Mouse (Mus musculus): ENCODE measurements around the gene Lrrfip2.

The Lrrfip2 gene

GRCm38 (mm10) chr9:111118252-111118890 lies 979 bp downstream of the Lrrfip2 start:
- peak; percentile 61 for DNase-seq

- peak; percentile 75 for DNase-seq
These were observed 1.6 kb downstream of the Lrrfip2 start for GRCm38 (mm10) chr9:111118891-111119441.

GRCm38 (mm10) chr9:111122446-111122845 lies 5.1 kb downstream of the Lrrfip2 start:
- DNase-seq = peak; percentile 73

- no peak for DNase-seq
These were observed 5.9 kb downstream of the Lrrfip2 start for GRCm38 (mm10) chr9:111123336-111123735.

GRCm38 (mm10) chr9:111124440-111124839 lies 7.0 kb downstream of the Lrrfip2 start:
- DNase-seq = peak; percentile 60

- DNase-seq = no peak
These were observed 9.3 kb downstream of the Lrrfip2 start for GRCm38 (mm10) chr9:111126735-111127134.

GRCm38 (mm10) chr9:111127749-111128148 lies 10.4 kb downstream of the Lrrfip2 start:
- peak; percentile 55 for DNase-seq

- no peak for DNase-seq
These were observed 12.7 kb downstream of the Lrrfip2 start for GRCm38 (mm10) chr9:111130126-111130525.

- DNase-seq = peak; percentile 45
These were observed 20.8 kb downstream of the Lrrfip2 start for GRCm38 (mm10) chr9:111138161-111138560.

- DNase-seq = no peak
These were observed 25.3 kb downstream of the Lrrfip2 start for GRCm38 (mm10) chr9:111142721-111143120.

- no peak for DNase-seq
These were observed 26.0 kb downstream of the Lrrfip2 start for GRCm38 (mm10) chr9:111143387-111143786.

- DNase-seq = no peak
These were observed 27.3 kb downstream of the Lrrfip2 start for GRCm38 (mm10) chr9:111144711-111145110.

- peak; percentile 51 for DNase-seq
These were observed 28.3 kb downstream of the Lrrfip2 start for GRCm38 (mm10) chr9:111145497-111146190.

GRCm38 (mm10) chr9:111146216-111146798 lies 28.9 kb downstream of the Lrrfip2 start:
- peak; percentile 65 for DNase-seq

GRCm38 (mm10) chr9:111148006-111148405 lies 30.6 kb downstream of the Lrrfip2 start:
- DNase-seq = peak; percentile 74

- DNase-seq = no peak
These were observed 31.0 kb downstream of the Lrrfip2 start for GRCm38 (mm10) chr9:111148414-111148813.

GRCm38 (mm10) chr9:111149188-111149945 lies 32.0 kb downstream of the Lrrfip2 start:
- DNase-seq = peak; percentile 91

GRCm38 (mm10) chr9:111152314-111152897 lies 35.0 kb downstream of the Lrrfip2 start:
- DNase-seq = no peak

GRCm38 (mm10) chr9:111153026-111153425 lies 35.6 kb downstream of the Lrrfip2 start:
- no peak for DNase-seq

GRCm38 (mm10) chr9:111155764-111156458 lies 38.5 kb downstream of the Lrrfip2 start:
- peak; percentile 78 for DNase-seq

- no peak for DNase-seq
These were observed 42.2 kb downstream of the Lrrfip2 start for GRCm38 (mm10) chr9:111159562-111159961.

GRCm38 (mm10) chr9:111161213-111161612 lies 43.8 kb downstream of the Lrrfip2 start:
- DNase-seq = no peak
